Mouse (Mus musculus) c-Kit-positive CD71-negative TER-119-negative erythroid progenitor cells, embryonic 14.5 days (primary cell): ENCODE data around the gene Akap1.

Experiments used
- DNase-seq: peaks from one replicate; pipeline ENCODE4 v3.0.0-alpha.2; 2013; ENCODE audit warnings: low read depth

Gene Akap1

DNA sequence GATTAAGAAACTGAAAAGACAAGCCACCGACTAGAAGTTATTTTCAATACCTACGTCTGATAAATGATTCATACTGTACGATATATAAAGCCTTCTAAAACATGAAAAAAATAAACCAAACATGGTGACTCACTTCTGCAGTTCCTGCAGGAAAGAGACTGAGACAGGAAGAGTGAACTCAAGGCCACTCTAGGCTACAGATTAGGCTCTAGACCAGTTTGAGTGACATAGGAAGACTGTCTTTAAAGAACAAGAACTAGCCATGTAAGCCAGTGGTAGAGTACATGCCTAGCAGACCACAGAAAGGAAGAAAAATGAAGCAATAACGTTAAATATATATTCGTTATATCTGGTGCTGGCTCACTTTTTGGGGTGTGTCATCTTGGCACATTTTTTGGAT, 81.9 kb downstream of the Akap1 start:
- DNase-seq: no peak
